Mouse (Mus musculus): ENCODE measurements around the gene Gm8279. TPM values are rescaled to one million over a fixed set of nuclear protein-coding genes. Genes with fewer than 3 reads are reported as not detected.

Gene Gm8279
- polyA plus RNA-seq (2014; fragmentation: Illumina TruSeq; extraction: RNeasy Lipid Tissue Mini Kit (QIAGEN cat#74804); ENCODE audit: low read depth, low replicate concordance), result not detected

DNA sequence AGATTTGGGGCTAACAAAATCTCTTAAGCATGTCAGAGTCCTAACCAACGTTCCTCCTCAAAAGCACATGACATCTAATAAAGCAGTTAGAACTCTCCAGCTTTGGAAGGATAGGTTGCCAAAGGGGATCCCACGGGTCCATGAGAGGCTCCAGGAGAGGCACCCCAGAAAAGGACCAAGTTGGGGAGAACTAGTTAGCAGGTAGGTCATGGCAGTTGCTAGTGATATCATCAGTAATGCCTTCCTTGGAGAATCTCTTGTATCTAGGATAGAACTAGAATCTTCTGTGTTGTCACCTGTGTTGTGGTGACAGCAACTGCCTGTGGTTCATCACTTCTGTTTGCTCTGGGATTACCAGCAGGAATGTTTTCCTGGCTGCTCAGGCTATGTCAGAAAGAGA lies at the start of gene Gm8279:
Gene Gm8279, plus strand, starts transcription at position 301 of the 400 bp plus-strand sequence.

DNA sequence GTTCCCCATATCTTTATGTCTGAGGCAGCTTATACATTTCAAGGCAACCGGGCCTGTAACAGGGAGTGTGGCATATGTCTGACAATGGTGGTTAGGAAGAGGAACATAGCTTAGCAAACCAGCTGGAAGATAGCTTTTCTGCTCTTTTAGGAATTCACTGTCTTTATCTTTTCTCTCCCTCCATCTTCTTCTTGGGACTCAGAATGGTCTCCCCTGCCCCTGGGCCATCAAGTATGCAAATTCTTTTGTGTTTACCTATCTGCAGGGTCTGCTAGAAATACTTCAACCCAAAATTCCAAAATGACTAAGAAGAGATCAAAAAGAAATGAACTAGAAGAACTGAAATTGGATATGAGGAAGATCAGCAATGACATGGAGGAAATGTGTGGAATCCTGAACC lies 32.9 kb downstream of the Gm8279 start, which contains the start of gene Gm3317:
Gene Gm3317, plus strand, starts transcription at position 301 of the 400 bp plus-strand sequence.

DNA sequence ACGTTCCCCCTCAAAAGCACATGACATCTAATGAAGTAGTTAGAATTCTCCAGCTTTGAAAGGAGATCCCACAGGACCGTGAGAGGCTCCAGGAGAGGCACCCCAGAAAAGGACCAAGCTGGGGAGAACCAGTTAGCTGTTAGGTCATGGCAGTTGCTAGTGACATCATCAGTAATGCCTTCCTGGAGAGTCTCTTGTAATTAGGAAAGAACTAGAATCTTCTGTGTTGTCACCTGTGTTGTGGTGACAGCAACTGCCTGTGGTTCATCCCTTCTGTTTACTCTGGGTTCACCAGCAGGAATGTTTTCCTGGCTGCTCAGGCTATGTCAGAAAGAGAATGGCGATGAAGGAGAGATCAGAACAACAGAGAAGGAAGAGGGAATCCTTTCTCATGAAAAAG lies 54.2 kb downstream of the Gm8279 start, which contains the start of gene Gm8271:
Gene Gm8271, plus strand, starts transcription at position 301 of the 400 bp plus-strand sequence.

Other genes with a start within 250 kb of the Gm8279 start
- gene Gm3278, start 239.1 kb upstream of the Gm8279 start, polyA plus RNA-seq (2014; fragmentation: Illumina TruSeq; extraction: RNeasy Lipid Tissue Mini Kit (QIAGEN cat#74804); ENCODE audit: low read depth, low replicate concordance), result not detected
- gene Gm8297, start 147.6 kb upstream of the Gm8279 start, polyA plus RNA-seq (2014; fragmentation: Illumina TruSeq; extraction: RNeasy Lipid Tissue Mini Kit (QIAGEN cat#74804); ENCODE audit: low read depth, low replicate concordance), result not detected
- gene Gm3298, start 115.6 kb upstream of the Gm8279 start, polyA plus RNA-seq (2014; fragmentation: Illumina TruSeq; extraction: RNeasy Lipid Tissue Mini Kit (QIAGEN cat#74804); ENCODE audit: low read depth, low replicate concordance), result not detected
- not detected for gene 4930555G01Rik, start 80.9 kb upstream of the Gm8279 start, polyA plus RNA-seq (2014; fragmentation: Illumina TruSeq; extraction: RNeasy Lipid Tissue Mini Kit (QIAGEN cat#74804); ENCODE audit: low read depth, low replicate concordance)
- gene Gm8281, start 60.5 kb upstream of the Gm8279 start, polyA plus RNA-seq (2014; fragmentation: Illumina TruSeq; extraction: RNeasy Lipid Tissue Mini Kit (QIAGEN cat#74804); ENCODE audit: low read depth, low replicate concordance), result 1.6 TPM
- gene Gm3317, start 33.0 kb downstream of the Gm8279 start, polyA plus RNA-seq (2014; fragmentation: Illumina TruSeq; extraction: RNeasy Lipid Tissue Mini Kit (QIAGEN cat#74804); ENCODE audit: low read depth, low replicate concordance), result not detected
- not detected for gene Gm8271, start 54.3 kb downstream of the Gm8279 start, polyA plus RNA-seq (2014; fragmentation: Illumina TruSeq; extraction: RNeasy Lipid Tissue Mini Kit (QIAGEN cat#74804); ENCODE audit: low read depth, low replicate concordance)
- not detected for gene Gm3526, start 129.1 kb downstream of the Gm8279 start, polyA plus RNA-seq (2014; fragmentation: Illumina TruSeq; extraction: RNeasy Lipid Tissue Mini Kit (QIAGEN cat#74804); ENCODE audit: low read depth, low replicate concordance)
- gene Gm3542, start 203.4 kb downstream of the Gm8279 start, polyA plus RNA-seq (2014; fragmentation: Illumina TruSeq; extraction: RNeasy Lipid Tissue Mini Kit (QIAGEN cat#74804); ENCODE audit: low read depth, low replicate concordance), result not detected